Mouse (Mus musculus): Measurements from ENCODE around the gene Ncor2. TPM values are rescaled to one million over a fixed set of nuclear protein-coding genes. Genes with fewer than 3 reads are reported as not detected.

Gene Ncor2
- 23.3 and 26.2 TPM in 2 replicates for polyA plus RNA-seq (2015; fragmentation: Nextera tagmentation; extraction: Ambion mirVana)

DNA sequence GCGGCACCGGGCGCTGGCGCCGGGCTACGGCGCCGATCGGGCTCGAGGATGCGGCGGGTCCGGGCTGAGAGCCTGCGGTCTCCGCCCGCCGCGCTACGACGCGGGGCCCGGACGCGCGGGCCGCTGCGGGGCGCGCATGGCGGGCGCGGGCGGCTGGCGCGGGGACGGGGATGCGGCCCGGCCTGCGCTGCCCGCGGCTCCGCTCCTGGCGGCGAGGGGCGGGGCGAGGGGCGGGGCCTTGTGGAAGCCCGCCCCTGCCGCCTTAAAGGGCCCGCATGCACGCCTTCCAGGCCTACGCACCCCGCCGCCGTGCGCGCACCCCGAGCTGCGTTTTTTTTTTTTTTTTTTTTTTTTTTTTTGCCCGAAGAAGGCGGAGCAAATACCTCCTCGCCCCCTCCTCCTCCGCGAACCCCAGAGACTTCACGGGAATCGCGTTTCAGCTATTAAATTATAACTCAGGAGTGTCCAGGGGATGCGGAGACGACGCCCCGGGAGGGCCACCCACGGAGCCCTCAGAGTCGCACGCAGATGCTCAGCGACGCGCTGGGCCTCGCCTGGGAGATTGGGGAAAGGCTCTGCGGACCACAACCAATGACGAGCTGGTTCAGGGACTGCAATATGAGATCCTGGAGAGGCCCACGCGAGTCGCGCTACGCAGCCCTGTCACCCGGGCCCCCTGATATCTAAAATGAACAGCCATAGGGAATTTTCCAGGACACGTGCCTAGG is at the start of gene Ncor2:
Ncor2 (minus strand) TSS at position 213 of the 728 bp plus-strand sequence.
- Histone ChIP-seq H3K4me3 (ENCODE audit: low read length) (peak within 1 kb of the TSS; percentile 88), H3K4me1 (ENCODE audit: control insufficient read depth, insufficient read depth, low read depth, low read length) (peaks cover 44% of the 10 kb centered on the region), H3K9me3 (ENCODE audit: control insufficient read depth, low read length) (no peaks in the 10 kb centered on the region), H3K4me2 (ENCODE audit: low read length) (peak within 1 kb of the TSS; percentile 82), H3K27me3 (replicated peaks; ENCODE audit: control insufficient read depth, insufficient read depth, low read length) (no peaks in the 10 kb centered on the region), H3K36me3 (ENCODE audit: control insufficient read depth, insufficient read depth, low read length) (no peaks in the 10 kb centered on the region), H3K9ac (ENCODE audit: low read depth, low read length) (peak within 1 kb of the TSS; percentile 93), H3K27ac (ENCODE audit: low read depth, low read length) (peak within 1 kb of the TSS; percentile 92)
- peak; percentile 79 for ATAC-seq
- 0% methylated on average over 50 of the region's 87 CpGs for WGBS

DNA sequence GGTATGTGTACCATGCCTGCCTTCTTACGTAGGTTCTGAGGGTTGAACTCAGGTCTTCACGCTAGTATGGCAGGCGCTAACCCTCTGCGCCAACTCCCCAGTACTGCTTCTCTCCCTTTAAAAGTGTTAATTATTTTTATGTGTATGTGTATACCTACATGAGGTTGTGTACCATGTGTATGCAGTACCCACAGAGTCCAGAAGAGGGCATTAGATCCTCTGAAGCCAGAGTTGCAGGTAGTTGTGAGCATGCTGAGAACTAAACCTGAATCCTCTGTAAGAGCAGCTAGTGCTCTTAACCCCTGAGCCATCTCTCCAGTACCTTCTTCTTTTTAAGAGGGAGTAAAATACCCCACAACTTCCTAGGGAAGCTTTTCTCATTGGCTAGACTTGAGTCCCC is 48.7 kb upstream of the Ncor2 start:
- H3K27ac ChIP-seq (ENCODE audit: low read depth, low read length): no peak overlapping the region
- H3K36me3 ChIP-seq (ENCODE audit: control insufficient read depth, insufficient read depth, low read length): no peaks in the 10 kb centered on the region
- peaks cover 10% of the 10 kb centered on the region for H3K4me1 ChIP-seq (ENCODE audit: control insufficient read depth, insufficient read depth, low read depth, low read length)
- peaks cover 2% of the 10 kb centered on the region; the same call in 1 of the 2 replicates for H3K9me3 ChIP-seq (ENCODE audit: control insufficient read depth, low read length)
- no peak for ATAC-seq
- no peaks in the 10 kb centered on the region for H3K27me3 ChIP-seq (replicated peaks; ENCODE audit: control insufficient read depth, insufficient read depth, low read length)
- H3K9ac ChIP-seq (ENCODE audit: low read depth, low read length): no peak overlapping the region
- H3K4me3 ChIP-seq (ENCODE audit: low read length): no peak overlapping the region
- WGBS: 96% methylated on average over 4 of the region's 4 CpGs
- no peak overlapping the region for H3K4me2 ChIP-seq (ENCODE audit: low read length)

DNA sequence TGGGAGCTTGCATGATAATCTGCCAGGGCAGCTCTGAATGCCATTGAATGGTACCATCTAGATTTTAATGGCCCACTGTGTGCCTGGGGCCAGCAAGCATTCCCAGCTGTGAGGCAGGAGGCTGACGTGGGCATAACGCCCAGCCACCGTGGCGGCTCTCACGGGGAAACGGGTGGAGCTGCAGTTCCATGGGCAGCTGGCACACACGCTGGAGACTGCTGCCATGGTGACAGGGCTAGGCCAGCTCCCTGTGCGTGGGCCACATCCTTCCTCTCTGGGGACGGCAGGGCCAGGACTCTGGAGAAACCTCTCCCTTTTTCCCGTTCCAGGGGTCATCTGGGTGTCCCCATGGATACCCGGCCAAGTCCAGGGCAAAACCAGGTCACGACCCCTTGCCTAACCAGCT is 47.2 kb upstream of the Ncor2 start:
- Histone ChIP-seq H3K4me1 (ENCODE audit: control insufficient read depth, insufficient read depth, low read depth, low read length) (peaks cover 23% of the 10 kb centered on the region), H3K4me3 (ENCODE audit: low read length) (no peak overlapping the region), H3K27ac (ENCODE audit: low read depth, low read length) (peak overlapping the region; percentile 71), H3K4me2 (ENCODE audit: low read length) (no peak overlapping the region), H3K27me3 (replicated peaks; ENCODE audit: control insufficient read depth, insufficient read depth, low read length) (no peaks in the 10 kb centered on the region), H3K36me3 (ENCODE audit: control insufficient read depth, insufficient read depth, low read length) (no peaks in the 10 kb centered on the region), H3K9ac (ENCODE audit: low read depth, low read length) (0 out of 2 replicates have a peak overlapping the region, but pooled peaks have one; percentile 13), H3K9me3 (ENCODE audit: control insufficient read depth, low read length) (peaks cover 2% of the 10 kb centered on the region; the same call in 1 of the 2 replicates)
- WGBS: 22% methylated on average over 12 of the region's 12 CpGs
- peak; percentile 76 for ATAC-seq

DNA sequence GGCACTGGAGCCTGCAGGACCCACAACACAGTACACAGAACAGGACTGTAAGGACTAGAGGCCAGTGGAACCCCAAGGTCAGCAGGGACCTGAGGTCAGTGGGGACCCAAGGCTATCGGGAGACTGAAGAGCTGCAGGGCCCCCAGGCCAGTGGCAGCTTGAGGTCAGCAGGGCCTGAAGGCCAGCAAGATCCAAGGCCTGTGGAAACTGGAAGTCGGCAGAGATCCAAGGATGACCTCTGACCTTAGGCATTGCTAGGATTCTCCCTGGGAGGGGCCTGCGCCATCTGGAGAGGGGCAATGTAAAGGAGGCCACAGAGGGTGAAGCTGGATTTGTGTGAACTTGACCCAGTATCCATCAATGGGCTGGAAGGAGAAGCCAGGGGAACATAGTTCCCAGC is 45.9 kb upstream of the Ncor2 start:
- H3K27ac ChIP-seq (ENCODE audit: low read depth, low read length): no peak overlapping the region
- H3K9me3 ChIP-seq (ENCODE audit: control insufficient read depth, low read length): peaks cover 2% of the 10 kb centered on the region; the same call in 1 of the 2 replicates
- WGBS: 31% methylated on average over 3 of the region's 3 CpGs
- H3K4me1 ChIP-seq (ENCODE audit: control insufficient read depth, insufficient read depth, low read depth, low read length): peaks cover 24% of the 10 kb centered on the region
- no peak overlapping the region for H3K9ac ChIP-seq (ENCODE audit: low read depth, low read length)
- H3K27me3 ChIP-seq (replicated peaks; ENCODE audit: control insufficient read depth, insufficient read depth, low read length): no peaks in the 10 kb centered on the region
- H3K36me3 ChIP-seq (ENCODE audit: control insufficient read depth, insufficient read depth, low read length): no peaks in the 10 kb centered on the region
- ATAC-seq: no peak
- H3K4me3 ChIP-seq (ENCODE audit: low read length): no peak overlapping the region
- H3K4me2 ChIP-seq (ENCODE audit: low read length): no peak overlapping the region

DNA sequence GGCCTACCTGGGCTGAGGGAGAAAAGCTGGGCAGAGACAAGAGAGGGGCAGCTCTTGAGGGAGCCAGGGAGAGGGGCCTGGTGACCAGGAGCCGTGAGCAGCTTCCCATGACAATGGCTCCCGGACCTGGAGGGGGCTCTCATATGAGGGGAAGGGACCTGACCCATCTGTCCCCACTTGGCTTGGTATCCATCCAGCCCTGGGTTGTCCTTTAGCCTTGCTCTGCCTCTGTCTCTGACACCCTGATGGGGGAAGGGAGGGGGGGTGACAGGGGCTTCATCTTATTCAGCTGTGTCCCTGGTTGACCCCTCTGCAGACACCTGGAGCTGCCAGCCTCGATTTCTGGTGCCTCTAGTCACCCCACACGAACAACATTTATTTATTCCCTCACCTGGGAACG is 44.9 kb upstream of the Ncor2 start:
- H3K4me2 ChIP-seq (ENCODE audit: low read length): no peak overlapping the region
- no peaks in the 10 kb centered on the region for H3K27me3 ChIP-seq (replicated peaks; ENCODE audit: control insufficient read depth, insufficient read depth, low read length)
- no peak overlapping the region for H3K4me3 ChIP-seq (ENCODE audit: low read length)
- H3K9me3 ChIP-seq (ENCODE audit: control insufficient read depth, low read length): peaks cover 2% of the 10 kb centered on the region; the same call in 1 of the 2 replicates
- ATAC-seq: no peak
- no peak overlapping the region for H3K9ac ChIP-seq (ENCODE audit: low read depth, low read length)
- no peak overlapping the region for H3K27ac ChIP-seq (ENCODE audit: low read depth, low read length)
- 53% methylated on average over 5 of the region's 5 CpGs for WGBS
- no peaks in the 10 kb centered on the region for H3K36me3 ChIP-seq (ENCODE audit: control insufficient read depth, insufficient read depth, low read length)
- H3K4me1 ChIP-seq (ENCODE audit: control insufficient read depth, insufficient read depth, low read depth, low read length): peaks cover 24% of the 10 kb centered on the region

DNA sequence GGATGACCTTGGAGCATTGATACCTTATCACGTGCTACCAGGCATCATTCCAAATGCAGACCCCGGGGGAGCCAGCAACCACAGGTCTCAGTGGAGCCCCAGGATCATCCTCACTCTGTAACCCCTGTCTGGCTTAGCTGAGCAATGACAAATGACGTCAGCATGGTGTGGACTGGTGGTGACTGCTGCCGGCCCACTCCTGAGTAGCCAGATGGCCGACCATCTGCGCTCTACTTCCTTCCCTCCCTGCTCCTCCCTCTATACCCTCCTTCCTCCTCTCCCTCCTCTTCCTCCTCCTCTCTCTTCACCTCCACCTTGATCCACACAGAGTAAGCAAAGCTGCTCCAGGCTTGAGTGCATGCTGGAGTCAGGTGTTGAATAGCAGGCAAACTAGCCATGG is 43.7 kb upstream of the Ncor2 start:
- H3K27me3 ChIP-seq (replicated peaks; ENCODE audit: control insufficient read depth, insufficient read depth, low read length): no peaks in the 10 kb centered on the region
- peaks cover under 1% of the 10 kb centered on the region; the same call in 1 of the 2 replicates for H3K9me3 ChIP-seq (ENCODE audit: control insufficient read depth, low read length)
- no peak overlapping the region for H3K9ac ChIP-seq (ENCODE audit: low read depth, low read length)
- no peak overlapping the region for H3K4me2 ChIP-seq (ENCODE audit: low read length)
- 32% methylated on average over 6 of the region's 6 CpGs for WGBS
- no peak for ATAC-seq
- no peaks in the 10 kb centered on the region for H3K36me3 ChIP-seq (ENCODE audit: control insufficient read depth, insufficient read depth, low read length)
- H3K4me3 ChIP-seq (ENCODE audit: low read length): no peak overlapping the region
- H3K27ac ChIP-seq (ENCODE audit: low read depth, low read length): peak overlapping the region; percentile 55; the same call in 1 of the 2 replicates
- H3K4me1 ChIP-seq (ENCODE audit: control insufficient read depth, insufficient read depth, low read depth, low read length): peaks cover 31% of the 10 kb centered on the region

DNA sequence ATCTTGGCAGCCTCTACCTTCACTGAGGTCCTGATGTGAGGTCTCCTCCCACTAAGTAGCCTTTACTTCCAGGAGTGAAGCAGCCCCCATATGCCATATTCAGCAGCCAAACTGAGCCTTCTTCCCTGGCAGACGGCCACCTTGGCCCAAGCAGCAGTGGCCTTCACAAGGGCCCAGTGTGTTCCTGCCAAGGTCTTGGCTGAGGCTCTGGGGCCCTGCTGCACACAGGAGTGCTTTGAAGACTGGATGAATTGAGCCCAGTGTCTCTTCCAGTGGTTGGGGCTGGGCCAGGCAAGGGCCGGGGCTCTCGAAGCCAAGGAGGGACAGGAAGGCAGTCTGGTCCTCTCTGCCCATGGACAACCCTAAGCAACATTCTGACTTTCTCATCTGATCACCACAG is 42.8 kb upstream of the Ncor2 start:
- ATAC-seq: peak; percentile 92
- Histone ChIP-seq H3K27me3 (replicated peaks; ENCODE audit: control insufficient read depth, insufficient read depth, low read length) (no peaks in the 10 kb centered on the region), H3K4me2 (ENCODE audit: low read length) (no peak overlapping the region), H3K36me3 (ENCODE audit: control insufficient read depth, insufficient read depth, low read length) (no peaks in the 10 kb centered on the region), H3K4me3 (ENCODE audit: low read length) (no peak overlapping the region), H3K9me3 (ENCODE audit: control insufficient read depth, low read length) (no peaks in the 10 kb centered on the region), H3K27ac (ENCODE audit: low read depth, low read length) (peak overlapping the region; percentile 55), H3K9ac (ENCODE audit: low read depth, low read length) (no peak overlapping the region), H3K4me1 (ENCODE audit: control insufficient read depth, insufficient read depth, low read depth, low read length) (peaks cover 35% of the 10 kb centered on the region)
- 61% methylated on average over 3 of the region's 3 CpGs for WGBS

DNA sequence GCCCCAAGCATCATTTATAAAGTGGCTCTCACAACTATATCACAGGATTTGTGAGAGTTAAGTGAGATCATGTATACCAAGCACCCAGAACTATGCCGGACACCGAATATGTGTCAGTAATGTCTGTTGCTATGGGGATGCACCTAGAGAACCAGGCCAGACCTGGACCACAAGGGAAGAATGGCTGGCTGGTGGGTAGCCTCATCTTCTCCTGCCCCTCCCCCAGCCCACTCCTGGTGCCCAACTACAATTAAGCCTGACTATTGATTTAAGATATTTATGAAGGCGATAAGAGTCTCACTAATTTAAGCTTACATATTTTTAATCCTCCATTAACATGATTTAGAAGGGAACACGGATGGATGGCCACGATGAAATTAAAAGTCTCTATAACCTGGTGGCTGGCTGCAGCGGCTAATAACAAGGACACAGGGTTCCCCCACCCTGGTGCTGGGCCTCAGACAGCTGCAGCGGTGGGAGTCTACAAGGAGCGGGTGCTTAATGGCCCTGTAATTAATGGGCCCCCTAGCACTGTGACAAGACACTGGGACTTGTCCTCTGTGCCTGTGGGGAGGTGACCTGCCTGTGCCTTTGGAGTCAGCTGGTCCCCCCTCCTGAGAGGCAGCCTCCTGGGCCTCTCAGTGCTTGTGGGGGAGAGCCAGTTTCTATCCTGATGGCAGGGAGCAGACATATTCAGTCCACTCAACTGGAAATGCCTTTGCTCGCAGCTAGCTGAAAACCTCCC is 38.6 kb upstream of the Ncor2 start:
- H3K4me1 ChIP-seq (ENCODE audit: control insufficient read depth, insufficient read depth, low read depth, low read length): peaks cover 36% of the 10 kb centered on the region
- no peak overlapping the region for H3K4me2 ChIP-seq (ENCODE audit: low read length)
- no peak for ATAC-seq
- no peak overlapping the region for H3K4me3 ChIP-seq (ENCODE audit: low read length)
- H3K9ac ChIP-seq (ENCODE audit: low read depth, low read length): no peak overlapping the region
- no peaks in the 10 kb centered on the region for H3K36me3 ChIP-seq (ENCODE audit: control insufficient read depth, insufficient read depth, low read length)
- H3K27me3 ChIP-seq (replicated peaks; ENCODE audit: control insufficient read depth, insufficient read depth, low read length): no peaks in the 10 kb centered on the region
- H3K9me3 ChIP-seq (ENCODE audit: control insufficient read depth, low read length): no peaks in the 10 kb centered on the region
- peak overlapping the region; percentile 69; the same call in 1 of the 2 replicates for H3K27ac ChIP-seq (ENCODE audit: low read depth, low read length)
- WGBS: 41% methylated on average over 9 of the region's 9 CpGs

DNA sequence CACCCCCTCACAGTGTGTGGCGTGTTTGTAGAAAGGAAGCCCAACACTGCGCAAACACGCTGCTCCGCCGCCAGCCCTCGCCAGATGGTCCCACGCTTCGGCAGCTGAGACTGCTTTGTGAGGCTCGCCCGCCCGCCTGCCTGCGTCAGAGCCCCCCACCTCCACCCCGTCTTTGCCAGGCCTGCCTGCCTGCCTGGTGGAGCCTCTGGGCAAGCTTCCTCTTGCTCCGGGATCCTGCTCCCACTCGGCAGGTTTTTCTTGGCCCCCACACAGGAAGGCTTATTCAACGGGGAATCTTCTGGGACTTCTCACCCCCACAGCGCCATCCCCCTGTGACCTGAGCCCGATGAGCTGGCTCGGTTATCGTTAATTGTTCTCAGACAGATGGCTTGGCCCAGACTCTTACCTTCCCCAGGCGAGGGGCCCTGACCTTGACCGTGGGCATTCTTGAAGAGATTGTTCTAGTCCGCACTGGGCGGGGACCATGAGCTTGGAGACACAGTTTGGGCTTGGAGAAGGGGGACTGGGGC is 37.0 kb upstream of the Ncor2 start:
- peak; percentile 92 for ATAC-seq
- H3K9me3 ChIP-seq (ENCODE audit: control insufficient read depth, low read length): no peaks in the 10 kb centered on the region
- H3K4me2 ChIP-seq (ENCODE audit: low read length): peak overlapping the region; percentile 48
- peak overlapping the region; percentile 89 for H3K27ac ChIP-seq (ENCODE audit: low read depth, low read length)
- H3K36me3 ChIP-seq (ENCODE audit: control insufficient read depth, insufficient read depth, low read length): no peaks in the 10 kb centered on the region
- H3K9ac ChIP-seq (ENCODE audit: low read depth, low read length): peak overlapping the region; percentile 50
- H3K27me3 ChIP-seq (replicated peaks; ENCODE audit: control insufficient read depth, insufficient read depth, low read length): no peaks in the 10 kb centered on the region
- peaks cover 24% of the 10 kb centered on the region for H3K4me1 ChIP-seq (ENCODE audit: control insufficient read depth, insufficient read depth, low read depth, low read length)
- peak overlapping the region; percentile 16 for H3K4me3 ChIP-seq (ENCODE audit: low read length)
- WGBS: 4% methylated on average over 24 of the region's 24 CpGs

All from hindbrain, embryonic 16.5 days (tissue).